Mouse (Mus musculus) limb, embryonic 15.5 days (tissue): ENCODE measurements around the gene Fam20b. TPM values are rescaled to one million over a fixed set of nuclear protein-coding genes. Genes with fewer than 3 reads are reported as not detected.

Source experiments
- ATAC-seq: fragments of 200-750 bp; cut with Nextera tagmentation; 2 replicates; pipeline ENCODE4 v1.8.0; 2017; ENCODE audit warnings: low read depth, moderate TSS enrichment; ENCODE audit not compliant: insufficient number of reproducible peaks, low FRiP score, low TSS enrichment
- H3K27ac ChIP-seq: fragments of 300-500 bp; sonication (generic); 2 replicates; pipeline ENCODE4 v1.5.1; 2015; ENCODE audit warnings: moderate library complexity, mild to moderate bottlenecking, inconsistent platforms
- H3K27me3 ChIP-seq: fragments of 300-500 bp; sonication (generic); 2 replicates; pipeline ENCODE4 v1.6.1; 2015; ENCODE audit warnings: inconsistent platforms
- H3K36me3 ChIP-seq: fragments of 300-500 bp; sonication (generic); 2 replicates; pipeline ENCODE4 v1.6.1; 2015; ENCODE audit warnings: inconsistent platforms
- H3K4me1 ChIP-seq: fragments of 300-500 bp; sonication (generic); 2 replicates; pipeline ENCODE4 v1.6.1; 2015; ENCODE audit warnings: inconsistent platforms
- H3K4me2 ChIP-seq: fragments of 300-500 bp; sonication (generic); 2 replicates; pipeline ENCODE4 v1.6.1; 2015; ENCODE audit warnings: mild to moderate bottlenecking, inconsistent platforms
- H3K4me3 ChIP-seq: fragments of 300-500 bp; sonication (generic); 2 replicates; pipeline ENCODE4 v1.5.1; 2015; ENCODE audit warnings: mild to moderate bottlenecking, inconsistent platforms
- H3K9ac ChIP-seq: fragments of 300-500 bp; sonication (generic); 2 replicates; pipeline ENCODE4 v1.6.1; 2015; ENCODE audit warnings: inconsistent platforms
- H3K9me3 ChIP-seq: fragments of 300-500 bp; sonication (generic); 2 replicates; pipeline ENCODE4 v1.6.1; 2016; ENCODE audit warnings: inconsistent platforms
- WGBS: fragments of 180-500 bp; shearing (Covaris S2); methylation state at CpG from one replicate; pipeline ENCODE4 v1.1.7; 2015; 5-methylcytosine and 5-hydroxymethylcytosine counted together
- polyA plus RNA-seq: library from polyadenylated mRNA; unstranded; fragments of >200 nt; fragmentation: Nextera tagmentation; extraction: Ambion mirVana; gene quantifications from 2 replicates; pipeline ENCODE4 v1.2.1, GENCODE M21; 2015

The Fam20b gene
- polyA plus RNA-seq, 1 experiment from 2014 or later, result 32.5 TPM

DNA sequence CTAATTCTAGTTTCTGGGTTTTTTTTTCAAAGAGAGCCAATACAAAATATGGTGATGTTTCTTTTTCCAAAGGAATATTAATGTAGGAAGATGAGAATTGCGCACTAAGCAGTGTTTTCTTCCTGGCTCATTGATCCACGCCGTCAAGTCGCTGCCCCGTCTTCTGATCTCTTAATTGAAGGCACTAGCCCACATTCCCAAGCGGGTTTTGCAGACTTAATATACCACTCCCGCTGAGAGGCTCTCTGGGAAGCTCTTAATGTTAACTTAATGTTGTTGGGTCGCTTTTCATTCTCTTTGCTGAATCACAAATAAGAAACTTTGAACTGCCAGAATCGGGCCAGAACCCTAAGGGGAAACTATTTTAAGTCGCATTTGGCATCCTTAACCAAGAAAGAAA lies 74.8 kb downstream of the Fam20b start:
- no peaks in the 10 kb centered on the region for H3K27me3 ChIP-seq
- no peak overlapping the region for H3K4me3 ChIP-seq
- H3K9me3 ChIP-seq, result no peaks in the 10 kb centered on the region
- peaks cover 16% of the 10 kb centered on the region; the same call in 1 of the 2 replicates for H3K4me1 ChIP-seq
- no peak for ATAC-seq
- 35% methylated on average over 10 of the region's 10 CpGs for WGBS
- H3K36me3 ChIP-seq, result peaks cover 40% of the 10 kb centered on the region
- H3K9ac ChIP-seq, result no peak overlapping the region
- no peak overlapping the region for H3K4me2 ChIP-seq
- no peak overlapping the region for H3K27ac ChIP-seq

DNA sequence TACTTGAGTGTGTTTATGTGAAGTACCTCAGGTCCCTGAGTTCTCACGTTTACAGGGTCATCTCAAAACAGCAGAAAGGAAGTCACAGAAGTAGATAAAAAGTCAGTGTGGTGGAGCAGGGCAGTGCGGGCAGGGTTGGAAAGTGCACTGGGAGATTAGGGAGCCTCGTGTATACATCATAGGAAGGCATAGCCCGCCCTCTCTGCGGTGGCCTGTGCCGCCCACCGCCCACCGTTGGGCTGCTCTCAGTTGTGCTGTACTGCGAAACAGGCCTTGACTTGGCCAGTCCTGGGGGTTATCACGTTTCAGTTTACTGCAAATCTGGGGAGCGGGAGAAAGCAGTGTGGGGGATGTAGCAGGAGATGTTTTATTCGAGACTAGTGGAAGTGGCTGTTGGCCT lies 76.1 kb downstream of the Fam20b start:
- 0 out of 2 replicates have a peak, but pooled peaks have one; percentile 62 for ATAC-seq
- Histone ChIP-seq H3K4me2 (no peak overlapping the region), H3K27me3 (no peaks in the 10 kb centered on the region), H3K27ac (no peak overlapping the region), H3K4me1 (peaks cover 16% of the 10 kb centered on the region; the same call in 1 of the 2 replicates), H3K9ac (no peak overlapping the region), H3K4me3 (no peak overlapping the region), H3K36me3 (peaks cover 43% of the 10 kb centered on the region), H3K9me3 (no peaks in the 10 kb centered on the region)
- 45% methylated on average over 12 of the region's 12 CpGs for WGBS

DNA sequence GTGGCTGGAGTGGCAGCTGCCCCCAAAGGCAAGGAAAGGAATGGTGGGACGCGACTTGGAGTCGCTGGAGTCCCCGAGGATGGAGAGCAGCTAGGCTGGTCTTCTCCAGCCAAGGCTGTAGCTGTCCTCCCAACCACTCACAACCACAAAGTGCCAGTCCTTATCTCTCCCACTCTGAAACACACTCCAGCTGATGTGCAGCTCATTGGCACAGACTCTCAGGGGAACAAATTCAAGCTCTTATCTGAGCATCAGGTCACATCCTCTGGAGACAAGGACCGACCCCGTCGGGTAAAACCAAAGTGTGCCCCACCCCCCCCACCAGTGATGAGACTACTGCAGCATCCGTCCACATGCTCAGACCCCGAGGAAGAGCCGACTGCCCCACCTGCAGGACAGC lies 77.1 kb downstream of the Fam20b start:
- Histone ChIP-seq H3K9me3 (no peaks in the 10 kb centered on the region), H3K27ac (no peak overlapping the region), H3K4me1 (peaks cover 16% of the 10 kb centered on the region; the same call in 1 of the 2 replicates), H3K4me2 (no peak overlapping the region), H3K27me3 (no peaks in the 10 kb centered on the region), H3K9ac (no peak overlapping the region), H3K36me3 (peaks cover 43% of the 10 kb centered on the region), H3K4me3 (no peak overlapping the region)
- 85% methylated on average over 10 of the region's 10 CpGs for WGBS
- no peak for ATAC-seq

DNA sequence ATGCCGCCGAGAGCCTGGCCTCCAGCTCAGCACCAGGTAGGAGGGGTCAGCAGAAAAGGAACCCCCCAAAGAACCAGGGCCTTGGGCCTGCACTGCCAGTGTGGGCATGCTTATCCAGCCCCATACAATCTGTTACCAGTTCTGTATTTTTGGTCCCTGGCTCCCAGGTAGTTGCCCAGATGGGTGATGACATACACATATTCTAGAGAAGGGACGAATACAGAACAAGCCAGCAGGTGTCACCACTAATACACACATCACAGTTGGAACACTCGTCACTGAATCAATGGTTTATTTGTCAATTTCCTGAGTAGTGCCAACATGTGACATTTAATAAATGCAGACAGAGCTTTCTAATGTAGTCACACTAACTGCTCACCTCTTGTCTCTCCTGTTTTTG lies 78.3 kb downstream of the Fam20b start:
- Histone ChIP-seq H3K4me2 (no peak overlapping the region), H3K4me3 (no peak overlapping the region), H3K27ac (no peak overlapping the region), H3K9ac (no peak overlapping the region), H3K4me1 (peaks cover 16% of the 10 kb centered on the region; the same call in 1 of the 2 replicates), H3K27me3 (no peaks in the 10 kb centered on the region), H3K36me3 (peaks cover 52% of the 10 kb centered on the region), H3K9me3 (no peaks in the 10 kb centered on the region)
- 64% methylated on average over 4 of the region's 4 CpGs for WGBS
- ATAC-seq, result no peak

DNA sequence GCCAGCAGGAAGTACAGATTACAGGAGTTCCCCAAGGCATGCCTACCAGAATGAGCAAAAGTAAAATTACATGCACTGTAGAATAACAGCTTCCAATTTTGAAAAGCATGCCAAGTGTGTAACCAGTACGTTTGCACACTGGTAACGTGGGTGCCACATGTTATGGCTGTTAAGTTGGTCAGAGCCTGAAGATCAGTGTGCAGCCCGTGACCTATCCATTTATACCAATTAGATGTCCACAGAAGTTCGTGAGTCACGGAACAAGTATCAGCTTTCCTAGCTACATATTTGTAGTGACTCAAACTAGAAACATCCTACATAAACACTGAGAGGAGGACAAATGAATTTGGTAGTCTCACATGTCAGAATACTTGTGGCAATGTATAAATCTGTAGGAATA lies 79.4 kb downstream of the Fam20b start:
- Histone ChIP-seq H3K27ac (no peak overlapping the region), H3K36me3 (peaks cover 61% of the 10 kb centered on the region), H3K4me3 (no peak overlapping the region), H3K27me3 (no peaks in the 10 kb centered on the region), H3K4me2 (no peak overlapping the region), H3K4me1 (peaks cover 15% of the 10 kb centered on the region; the same call in 1 of the 2 replicates), H3K9me3 (no peaks in the 10 kb centered on the region), H3K9ac (no peak overlapping the region)
- no peak for ATAC-seq
- 80% methylated on average over 5 of the region's 5 CpGs for WGBS

DNA sequence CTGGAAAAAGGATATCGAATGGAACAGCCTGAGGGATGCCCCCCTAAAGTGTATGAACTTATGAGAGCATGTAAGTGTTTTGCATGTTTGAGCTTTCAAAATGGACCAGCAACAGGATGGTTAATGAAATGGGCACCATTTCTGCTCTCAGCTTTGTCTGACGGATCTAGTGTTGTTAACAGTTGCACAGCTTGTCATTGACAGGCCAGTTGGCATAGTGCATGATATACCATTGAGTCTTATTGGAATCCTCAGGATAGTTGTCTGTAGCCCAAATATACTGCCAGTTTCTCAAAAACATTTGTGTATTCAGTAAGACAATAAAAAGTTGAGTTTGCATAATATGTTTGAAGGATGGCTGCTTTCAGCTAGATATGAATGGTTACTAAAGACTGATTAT lies 83.7 kb downstream of the Fam20b start:
- H3K9ac ChIP-seq, result no peak overlapping the region
- WGBS, result 79% methylated on average over 2 of the region's 2 CpGs
- peaks cover 60% of the 10 kb centered on the region for H3K36me3 ChIP-seq
- no peak overlapping the region for H3K4me3 ChIP-seq
- no peaks in the 10 kb centered on the region for H3K9me3 ChIP-seq
- no peak overlapping the region for H3K4me2 ChIP-seq
- H3K27ac ChIP-seq, result no peak overlapping the region
- ATAC-seq, result no peak
- H3K27me3 ChIP-seq, result no peaks in the 10 kb centered on the region
- no peaks in the 10 kb centered on the region for H3K4me1 ChIP-seq

DNA sequence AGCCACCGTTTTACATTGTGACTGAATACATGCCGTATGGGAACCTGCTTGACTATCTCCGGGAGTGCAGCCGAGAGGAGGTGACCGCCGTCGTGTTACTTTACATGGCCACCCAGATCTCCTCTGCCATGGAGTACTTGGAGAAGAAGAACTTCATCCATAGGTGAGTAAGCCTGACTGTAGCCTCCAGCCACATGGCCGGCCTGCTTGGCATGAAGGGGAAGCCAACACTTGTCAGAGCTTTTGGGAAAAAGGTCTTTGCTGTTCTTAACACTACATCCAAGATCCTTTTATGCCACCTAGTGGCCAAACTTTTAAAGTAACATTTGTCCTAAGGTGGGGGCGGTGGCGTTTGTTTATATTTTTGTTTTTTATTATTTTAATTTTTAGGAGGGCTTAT lies 85.8 kb downstream of the Fam20b start:
- Histone ChIP-seq H3K4me3 (no peak overlapping the region), H3K9me3 (no peaks in the 10 kb centered on the region), H3K4me1 (no peaks in the 10 kb centered on the region), H3K27me3 (no peaks in the 10 kb centered on the region), H3K27ac (no peak overlapping the region), H3K4me2 (no peak overlapping the region), H3K9ac (no peak overlapping the region), H3K36me3 (peaks cover 66% of the 10 kb centered on the region)
- 0 out of 2 replicates have a peak, but pooled peaks have one; percentile 14 for ATAC-seq
- 72% methylated on average over 10 of the region's 10 CpGs for WGBS

DNA sequence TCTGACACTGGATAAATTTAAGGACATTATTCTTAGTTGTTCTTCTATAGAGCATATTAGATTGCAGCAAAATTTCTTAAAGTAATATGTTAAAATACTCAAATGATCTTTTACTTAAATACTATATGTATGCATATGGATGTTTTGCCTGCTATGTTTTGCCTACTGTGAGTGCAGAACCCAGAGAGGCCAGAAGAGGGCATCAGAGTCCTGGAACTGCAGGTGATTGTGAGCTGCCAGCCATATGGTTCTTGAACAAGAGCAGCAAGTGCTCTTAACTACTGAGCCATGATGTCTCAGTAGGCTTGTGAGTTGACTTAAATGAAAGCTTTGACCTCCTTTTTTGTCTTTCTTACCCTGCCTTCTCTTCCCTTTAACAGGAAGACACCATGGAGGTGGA lies 87.9 kb downstream of the Fam20b start:
- H3K9me3 ChIP-seq, result no peaks in the 10 kb centered on the region
- H3K27me3 ChIP-seq, result no peaks in the 10 kb centered on the region
- H3K36me3 ChIP-seq, result peaks cover 61% of the 10 kb centered on the region
- ATAC-seq, result no peak
- no peak overlapping the region for H3K27ac ChIP-seq
- no peak overlapping the region for H3K4me2 ChIP-seq
- H3K4me3 ChIP-seq, result no peak overlapping the region
- no peak overlapping the region for H3K9ac ChIP-seq
- no peaks in the 10 kb centered on the region for H3K4me1 ChIP-seq

DNA sequence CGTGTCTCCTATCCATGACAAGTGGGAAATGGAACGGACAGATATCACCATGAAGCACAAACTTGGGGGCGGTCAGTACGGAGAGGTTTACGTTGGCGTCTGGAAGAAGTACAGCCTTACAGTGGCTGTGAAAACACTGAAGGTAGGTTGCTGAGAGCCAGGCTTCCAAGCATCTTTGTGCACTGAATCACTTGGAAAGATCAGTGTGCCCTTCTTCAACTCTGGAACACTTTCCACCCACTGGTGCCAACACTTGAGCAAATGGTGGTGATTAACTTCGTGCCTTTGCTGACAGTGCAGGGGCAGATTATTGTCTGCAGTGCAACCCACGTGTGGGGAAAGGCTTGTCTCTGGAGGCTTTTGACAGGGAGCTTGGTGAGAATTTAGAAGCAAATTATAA lies 88.9 kb downstream of the Fam20b start:
- no peak overlapping the region for H3K27ac ChIP-seq
- no peak for ATAC-seq
- no peak overlapping the region for H3K4me3 ChIP-seq
- peaks cover 63% of the 10 kb centered on the region for H3K36me3 ChIP-seq
- no peaks in the 10 kb centered on the region for H3K27me3 ChIP-seq
- H3K9me3 ChIP-seq, result no peaks in the 10 kb centered on the region
- H3K9ac ChIP-seq, result no peak overlapping the region
- WGBS, result 91% methylated on average over 8 of the region's 8 CpGs
- H3K4me1 ChIP-seq, result no peaks in the 10 kb centered on the region
- no peak overlapping the region for H3K4me2 ChIP-seq

Other genes starting within 250 kb of the Fam20b start
- 23.6 and 26.0 TPM in 2 replicates for gene Soat1, start 244.8 kb downstream of the Fam20b start, polyA plus RNA-seq
- gene Gm10031, start 195.1 kb downstream of the Fam20b start, polyA plus RNA-seq, result 0.12 and 0.44 TPM in 2 replicates
- 3.6 and 3.9 TPM in 2 replicates for gene Abl2, start 160.3 kb downstream of the Fam20b start, polyA plus RNA-seq
- gene Tor3a, start 44.7 kb downstream of the Fam20b start, polyA plus RNA-seq, result 13.6 and 13.9 TPM in 2 replicates
- 90.5 and 96.3 TPM in 2 replicates for gene Angptl1, start 119.5 kb upstream of the Fam20b start, polyA plus RNA-seq
- 84.1 and 88.8 TPM in 2 replicates for gene Ralgps2, start 220.5 kb upstream of the Fam20b start, polyA plus RNA-seq